Mouse (Mus musculus) heart, postnatal 0 days (tissue): ENCODE data around the gene Akt2. TPM values are rescaled to one million over a fixed set of nuclear protein-coding genes. Genes with fewer than 3 reads are reported as not detected.
A peak's percentile ranks its signal among the peaks of the same experiment; 100 is the strongest.

Experiments used
- ATAC-seq: fragments of 200-750 bp; cut with Nextera tagmentation; 2 replicates; pipeline ENCODE4 v1.8.0; 2017; ENCODE audit warnings: low read depth, moderate number of reproducible peaks, moderate library complexity; ENCODE audit not compliant: insufficient read depth
- DNase-seq: peaks from one replicate; pipeline ENCODE4 v3.0.0-alpha.2; 2016; ENCODE audit warnings: low spot score
- H3K27ac ChIP-seq: fragments of 300-500 bp; sonication (generic); 2 replicates; pipeline ENCODE4 v1.5.1; 2014; ENCODE audit warnings: low read depth, mild to moderate bottlenecking
- H3K27me3 ChIP-seq: fragments of 300-500 bp; sonication (generic); 2 replicates; pipeline ENCODE4 v1.6.1; 2014; ENCODE audit warnings: low read length, mixed read lengths; ENCODE audit not compliant: control insufficient read depth, insufficient read depth
- H3K36me3 ChIP-seq: fragments of 300-500 bp; sonication (generic); replicated peaks from 2 replicates; pipeline ENCODE4 v1.6.1; 2014; ENCODE audit warnings: low read length, mixed read lengths; ENCODE audit not compliant: control insufficient read depth, insufficient read depth
- H3K4me1 ChIP-seq: fragments of 300-500 bp; sonication (generic); 2 replicates; pipeline ENCODE4 v1.6.1; 2014; ENCODE audit warnings: antibody characterized with exemption; ENCODE audit not compliant: control insufficient read depth, insufficient read depth
- H3K4me2 ChIP-seq: fragments of 300-500 bp; sonication (generic); 2 replicates; pipeline ENCODE4 v1.6.1; 2014; ENCODE audit warnings: low read depth, mild to moderate bottlenecking, low read length, moderate library complexity
- H3K4me3 ChIP-seq: fragments of 300-500 bp; sonication (generic); 2 replicates; pipeline ENCODE4 v1.5.1; 2014; ENCODE audit warnings: low read depth, low read length
- H3K9ac ChIP-seq: fragments of 300-500 bp; sonication (generic); replicated peaks from 2 replicates; pipeline ENCODE4 v1.6.1; 2014; ENCODE audit warnings: low read depth, low read length, mixed read lengths
- H3K9me3 ChIP-seq: fragments of 300-500 bp; sonication (generic); replicated peaks from 2 replicates; pipeline ENCODE4 v1.6.1; 2016; ENCODE audit warnings: low read length; ENCODE audit not compliant: control insufficient read depth
- CTCF ChIP-seq: IDR thresholded peaks from 2 replicates; pipeline ENCODE4 v1.5.1; 2016; ENCODE audit warnings: antibody characterized with exemption, control low read depth, low read depth
- EP300 ChIP-seq: IDR thresholded peaks from 2 replicates; pipeline ENCODE4 v1.6.1; 2016; ENCODE audit warnings: antibody characterized with exemption, low read depth
- WGBS: fragments of 180-500 bp; shearing (Covaris S2); extraction: QIAGEN DNeasy Blood & Tissue Kit; methylation state at CpG from one replicate; pipeline ENCODE4 v1.1.7; 2014; 5-methylcytosine and 5-hydroxymethylcytosine counted together
- polyA plus RNA-seq: library from polyadenylated mRNA; unstranded; fragments of >200 nt; fragmentation: Nextera tagmentation; extraction: Ambion mirVana; gene quantifications from 2 replicates; pipeline ENCODE4 v1.2.1, GENCODE M21; 2015
- total RNA-seq: library from RNA; depleted of rRNA; stranded (reverse); fragments of >200 nt; gene quantifications from 2 replicates; pipeline ENCODE4 v1.2.3, GENCODE M21; 2014; ENCODE audit warnings: low replicate concordance; rRNA removed

Gene Akt2
- total RNA-seq (129 and 138 TPM in 2 replicates), polyA plus RNA-seq (74.0 and 80.5 TPM in 2 replicates)

- Histone ChIP-seq H3K27me3 (no peaks in the 10 kb centered on the region), H3K9ac (peak within 1 kb of the TSS; percentile 90), H3K4me3 (peak within 1 kb of the TSS; percentile 71), H3K9me3 (no peaks in the 10 kb centered on the region), H3K36me3 (no peaks in the 10 kb centered on the region), H3K27ac (peak within 1 kb of the TSS; percentile 97), H3K4me1 (peaks cover 31% of the 10 kb centered on the region), H3K4me2 (peak within 1 kb of the TSS; percentile 72)
- peak; percentile 68 for TF ChIP-seq EP300
- TF ChIP-seq CTCF = no peak
- DNase-seq (peak; percentile 99), ATAC-seq (peak; percentile 94)
- WGBS = under 1% methylated on average over 64 of the region's 71 CpGs
These were observed at the start of gene Akt2 for GRCm38 (mm10) chr7:27591266-27592216. TSS of gene Akt2 (plus strand) at chr7:27591552.

- Histone ChIP-seq H3K27me3 (no peaks in the 10 kb centered on the region), H3K4me1 (peaks cover 20% of the 10 kb centered on the region), H3K9me3 (no peaks in the 10 kb centered on the region), H3K27ac (no peak overlapping the region), H3K9ac (peak overlapping the region; percentile 63; the same call in 1 of the 2 replicates), H3K4me3 (peak overlapping the region; percentile 60), H3K4me2 (peak overlapping the region; percentile 99), H3K36me3 (peaks cover 9% of the 10 kb centered on the region; the same call in 1 of the 2 replicates)
- DNase-seq (no peak), ATAC-seq (no peak)
- no peak for TF ChIP-seq EP300
- no peak for TF ChIP-seq CTCF
- WGBS = 58% methylated on average over 5 of the region's 5 CpGs
These were observed 49.4 kb upstream of the Akt2 start for GRCm38 (mm10) chr7:27541922-27542321.

GRCm38 (mm10) chr7:27542392-27543033, 48.8 kb upstream of the Akt2 start:
- Histone ChIP-seq H3K4me2 (peak overlapping the region; percentile 99), H3K27ac (no peak overlapping the region), H3K27me3 (no peaks in the 10 kb centered on the region), H3K4me3 (peak overlapping the region; percentile 60), H3K9me3 (no peaks in the 10 kb centered on the region), H3K9ac (peak overlapping the region; percentile 63), H3K36me3 (peaks cover 8% of the 10 kb centered on the region; the same call in 1 of the 2 replicates), H3K4me1 (peaks cover 20% of the 10 kb centered on the region)
- peak; percentile 84 for ATAC-seq
- peak; percentile 68 for DNase-seq
- WGBS = 2% methylated on average over 30 of the region's 30 CpGs
- TF ChIP-seq EP300 = no peak
- TF ChIP-seq CTCF = no peak

- no peak for ATAC-seq
- H3K27ac ChIP-seq = no peak overlapping the region
- H3K4me2 ChIP-seq = peak overlapping the region; percentile 99
These were observed 48.3 kb upstream of the Akt2 start for GRCm38 (mm10) chr7:27543065-27543464.

GRCm38 (mm10) chr7:27543851-27544250, 47.5 kb upstream of the Akt2 start:
- Histone ChIP-seq H3K27ac (no peak overlapping the region), H3K4me1 (peaks cover 20% of the 10 kb centered on the region), H3K27me3 (no peaks in the 10 kb centered on the region), H3K4me2 (no peak overlapping the region), H3K36me3 (no peaks in the 10 kb centered on the region; the same call in 1 of the 2 replicates), H3K9me3 (no peaks in the 10 kb centered on the region), H3K9ac (no peak overlapping the region), H3K4me3 (no peak overlapping the region)
- DNase-seq = no peak
- WGBS = 65% methylated on average over 4 of the region's 4 CpGs
- TF ChIP-seq CTCF = no peak
- TF ChIP-seq EP300 = no peak
- no peak for ATAC-seq

More at GRCm38 (mm10) chr7:27543065-27543464, 48.3 kb upstream of the Akt2 start:
- 40% methylated on average over 6 of the region's 6 CpGs for WGBS
- no peak for DNase-seq
- Histone ChIP-seq H3K9ac (peak overlapping the region; percentile 63), H3K27me3 (no peaks in the 10 kb centered on the region), H3K4me3 (peak overlapping the region; percentile 60), H3K4me1 (peaks cover 20% of the 10 kb centered on the region), H3K9me3 (no peaks in the 10 kb centered on the region), H3K36me3 (peaks cover 2% of the 10 kb centered on the region; the same call in 1 of the 2 replicates)
- TF ChIP-seq CTCF (no peak), EP300 (no peak)
